Mouse (Mus musculus): ENCODE results near the gene Mtif3. TPM values are rescaled to one million over a fixed set of nuclear protein-coding genes. Genes with fewer than 3 reads are reported as not detected.
"Not testable (repeated sequence)": the region's sequence is repeated elsewhere in the genome, so short reads cannot be mapped to it uniquely, and the experiment has no call there.

Gene Mtif3
- polyA plus RNA-seq, 1 experiment from 2014 or later = 19.8 TPM

DNA sequence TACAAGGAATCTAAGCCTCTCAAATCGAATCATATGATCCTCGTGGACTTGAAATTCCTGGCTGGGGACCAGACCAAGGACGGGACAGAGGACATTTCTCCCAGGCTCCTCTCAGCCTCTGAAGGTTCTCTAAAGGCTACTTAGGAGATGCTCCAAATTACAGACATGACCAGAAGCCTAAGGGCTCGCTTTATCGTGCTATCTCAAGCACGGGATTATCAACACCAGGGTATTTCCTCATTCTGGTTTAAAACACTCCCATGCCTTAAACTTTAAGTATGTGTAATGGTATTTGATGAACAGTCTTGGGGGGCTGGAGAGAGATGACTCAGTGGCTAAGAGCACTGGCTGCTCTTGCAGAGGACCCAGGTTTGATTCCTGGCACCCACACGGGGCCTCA is 32.2 kb downstream of the Mtif3 start:
- 83% methylated on average over 7 of the region's 7 CpGs for WGBS

DNA sequence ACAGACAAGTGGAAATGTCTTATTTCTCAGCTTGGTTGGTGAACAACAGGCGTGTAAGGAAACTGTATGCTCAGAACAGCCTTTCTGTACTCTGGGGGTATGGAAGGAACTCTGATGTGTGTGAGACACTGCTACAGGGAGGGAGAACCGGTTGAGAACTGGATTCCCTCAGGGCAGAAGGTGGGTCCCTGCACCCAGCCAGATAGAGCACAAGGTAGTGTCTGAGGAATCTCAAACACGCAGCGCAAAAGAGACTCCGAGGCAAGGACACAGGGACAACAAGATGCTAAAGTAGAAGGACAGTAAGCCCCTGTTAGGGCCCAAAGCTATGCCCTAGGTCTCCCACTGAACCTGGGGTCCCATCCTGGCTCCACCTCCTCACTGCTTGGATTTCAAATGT is 36.9 kb downstream of the Mtif3 start:
- ATAC-seq (ENCODE audit: insufficient read depth) = no peak
- WGBS = 83% methylated on average over 5 of the region's 5 CpGs

More for the DNA sequence above, 32.2 kb downstream of the Mtif3 start:
- Histone ChIP-seq H3K27ac (ENCODE audit: low read depth) (no peak overlapping the region), H3K9ac (no peak overlapping the region), H3K27me3 (ENCODE audit: insufficient read depth, low read length) (no peaks in the 10 kb centered on the region), H3K9me3 (ENCODE audit: low read depth, low read length) (no peaks in the 10 kb centered on the region), H3K4me3 (ENCODE audit: low read depth, low read length) (no peak overlapping the region), H3K4me1 (ENCODE audit: insufficient read depth) (no peaks in the 10 kb centered on the region), H3K36me3 (ENCODE audit: insufficient read depth) (no peaks in the 10 kb centered on the region), H3K4me2 (no peak overlapping the region)
- no peak for DNase-seq
- no peak for ATAC-seq (ENCODE audit: insufficient read depth)
- TF ChIP-seq CTCF (IDR thresholded peaks at IDR 0.05; ENCODE audit: low read depth) = no peak

DNA sequence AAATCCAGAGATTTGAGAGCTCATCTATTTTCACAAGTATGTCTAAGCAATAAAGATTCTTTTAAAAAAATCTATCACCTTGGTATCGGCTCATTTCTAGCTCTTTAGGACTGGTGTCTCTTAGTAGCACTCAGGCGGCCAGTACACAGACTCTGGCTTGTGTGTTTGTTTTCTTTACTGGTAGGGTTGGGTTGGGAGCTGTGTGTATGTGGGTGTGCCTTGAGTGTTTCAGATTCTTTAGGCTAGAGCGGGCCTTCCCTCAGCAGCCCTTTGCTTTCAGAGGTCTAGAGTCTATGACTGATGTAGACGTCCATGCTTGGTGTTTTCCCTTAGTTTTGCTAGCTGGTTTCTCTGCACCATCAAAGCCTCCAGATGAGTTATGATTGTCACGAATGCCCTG is 40.1 kb downstream of the Mtif3 start:
- DNase-seq = no peak

More for the DNA sequence above, 36.9 kb downstream of the Mtif3 start:
- Histone ChIP-seq H3K9me3 (ENCODE audit: low read depth, low read length) (no peaks in the 10 kb centered on the region), H3K4me3 (ENCODE audit: low read depth, low read length) (no peak overlapping the region), H3K27me3 (ENCODE audit: insufficient read depth, low read length) (no peaks in the 10 kb centered on the region), H3K27ac (ENCODE audit: low read depth) (no peak overlapping the region), H3K9ac (no peak overlapping the region), H3K4me2 (no peak overlapping the region), H3K4me1 (ENCODE audit: insufficient read depth) (no peaks in the 10 kb centered on the region), H3K36me3 (ENCODE audit: insufficient read depth) (no peaks in the 10 kb centered on the region)
- no peak for DNase-seq
- no peak for TF ChIP-seq CTCF (IDR thresholded peaks at IDR 0.05; ENCODE audit: low read depth)

DNA sequence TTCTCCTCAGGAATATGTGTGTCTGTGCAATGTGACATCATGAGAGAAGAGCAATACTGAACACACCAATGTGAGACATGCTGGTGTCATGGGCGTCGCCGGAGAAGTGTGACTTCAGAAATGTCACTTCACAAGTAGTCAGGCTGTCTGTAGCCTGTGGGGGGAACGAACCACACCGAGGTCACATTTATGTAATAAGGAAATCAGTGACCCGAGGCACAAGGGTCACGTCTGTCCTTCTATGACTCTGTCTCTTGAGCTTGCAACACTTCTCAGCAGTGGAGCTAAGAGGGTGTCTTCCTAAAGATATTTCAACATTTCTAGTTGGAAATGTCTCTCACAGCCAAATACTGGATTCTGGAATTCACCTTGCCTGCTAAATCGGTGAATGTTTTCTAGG is 42.4 kb downstream of the Mtif3 start:
- no peak for DNase-seq
- no peak overlapping the region for H3K4me2 ChIP-seq
- H3K27ac ChIP-seq (ENCODE audit: low read depth) = no peak overlapping the region
- ATAC-seq (ENCODE audit: insufficient read depth) = no peak
- H3K9ac ChIP-seq = no peak overlapping the region
- no peak overlapping the region for H3K4me3 ChIP-seq (ENCODE audit: low read depth, low read length)
- no peak for TF ChIP-seq CTCF (IDR thresholded peaks at IDR 0.05; ENCODE audit: low read depth)
- H3K36me3 ChIP-seq (ENCODE audit: insufficient read depth) = no peaks in the 10 kb centered on the region
- peaks cover 2% of the 10 kb centered on the region; the same call in 1 of the 2 replicates for H3K4me1 ChIP-seq (ENCODE audit: insufficient read depth)
- 45% methylated on average over 8 of the region's 8 CpGs for WGBS
- H3K9me3 ChIP-seq (ENCODE audit: low read depth, low read length) = no peaks in the 10 kb centered on the region
- no peaks in the 10 kb centered on the region for H3K27me3 ChIP-seq (ENCODE audit: insufficient read depth, low read length)

More for the DNA sequence above, 40.1 kb downstream of the Mtif3 start:
- Histone ChIP-seq H3K9me3 (ENCODE audit: low read depth, low read length) (no peaks in the 10 kb centered on the region), H3K4me3 (ENCODE audit: low read depth, low read length) (no peak overlapping the region), H3K27ac (ENCODE audit: low read depth) (no peak overlapping the region), H3K4me2 (no peak overlapping the region), H3K9ac (no peak overlapping the region), H3K4me1 (ENCODE audit: insufficient read depth) (peaks cover 2% of the 10 kb centered on the region; the same call in 1 of the 2 replicates), H3K27me3 (ENCODE audit: insufficient read depth, low read length) (no peaks in the 10 kb centered on the region), H3K36me3 (ENCODE audit: insufficient read depth) (no peaks in the 10 kb centered on the region)
- ATAC-seq (ENCODE audit: insufficient read depth) = no peak
- TF ChIP-seq CTCF (IDR thresholded peaks at IDR 0.05; ENCODE audit: low read depth) = no peak
- 33% methylated on average over 5 of the region's 5 CpGs for WGBS

DNA sequence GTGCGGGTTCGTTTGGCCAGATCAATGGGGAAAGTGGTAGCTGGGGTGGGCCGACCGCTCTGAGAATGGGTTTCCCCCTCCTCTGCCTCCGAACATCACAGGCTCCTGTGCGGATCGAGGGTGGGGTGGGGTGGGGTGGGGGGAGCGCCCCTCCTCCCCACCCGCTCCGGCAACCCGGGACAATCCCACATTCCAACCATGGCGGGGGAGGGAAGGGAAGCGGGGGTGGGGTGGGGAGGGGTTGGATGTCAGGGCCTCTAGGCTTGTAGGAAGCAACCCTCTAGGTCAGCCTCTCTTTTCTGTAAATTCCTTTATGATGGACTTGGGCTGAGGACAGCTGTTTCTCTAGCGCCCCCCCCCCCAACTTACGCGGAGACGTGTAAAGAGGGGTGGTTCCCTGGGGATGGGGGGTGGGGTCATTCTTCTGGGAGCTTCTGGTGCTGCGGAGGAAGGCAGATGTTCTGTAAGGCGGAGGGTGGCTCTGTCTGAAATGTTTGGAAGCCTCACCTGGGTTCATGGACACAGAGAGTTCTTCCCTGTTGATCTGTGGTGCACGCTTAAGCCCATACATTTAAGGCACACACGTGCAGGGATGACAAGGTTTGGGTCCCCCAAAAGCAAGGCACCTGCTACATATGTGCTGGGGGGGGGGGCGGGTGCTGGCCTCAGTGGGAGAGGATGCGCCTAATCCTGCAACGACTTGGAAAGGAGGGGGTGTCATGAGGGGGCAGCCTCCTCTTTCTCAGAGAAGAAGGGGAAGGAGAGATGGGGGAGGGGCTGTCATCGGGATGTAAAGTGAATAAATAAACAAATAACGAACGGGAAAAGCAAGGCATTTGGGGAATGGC is 43.1 kb downstream of the Mtif3 start:
- Histone ChIP-seq H3K4me3 (ENCODE audit: low read depth, low read length) (peak overlapping the region; percentile 17), H3K9me3 (ENCODE audit: low read depth, low read length) (no peaks in the 10 kb centered on the region), H3K4me2 (peak overlapping the region; percentile 57), H3K36me3 (ENCODE audit: insufficient read depth) (no peaks in the 10 kb centered on the region), H3K27me3 (ENCODE audit: insufficient read depth, low read length) (no peaks in the 10 kb centered on the region), H3K27ac (ENCODE audit: low read depth) (no peak overlapping the region), H3K4me1 (ENCODE audit: insufficient read depth) (peaks cover 2% of the 10 kb centered on the region; the same call in 1 of the 2 replicates), H3K9ac (no peak overlapping the region)
- WGBS = 3% methylated on average over 22 of the region's 27 CpGs
- no peak for TF ChIP-seq CTCF (IDR thresholded peaks at IDR 0.05; ENCODE audit: low read depth)
- no peak for ATAC-seq (ENCODE audit: insufficient read depth)
- no peak for DNase-seq

DNA sequence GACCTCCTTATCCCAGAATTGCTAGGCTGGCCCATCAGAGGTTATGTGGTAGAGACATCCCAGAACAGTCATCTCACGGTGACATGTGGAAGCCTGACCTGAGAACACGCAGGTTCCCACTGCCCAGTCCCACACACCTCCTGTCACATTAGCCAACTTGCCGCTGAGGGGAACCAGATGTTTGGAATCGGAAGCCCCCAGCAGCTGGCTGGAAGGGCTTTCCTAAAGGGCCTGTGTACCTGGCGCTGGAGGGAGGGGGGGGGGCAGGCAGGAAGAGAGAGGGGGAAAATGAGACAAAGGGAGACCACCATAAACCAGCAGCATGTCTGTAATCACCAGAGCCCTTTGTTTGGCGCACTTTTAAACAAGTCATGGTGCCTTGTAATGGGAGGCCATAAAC is 43.7 kb downstream of the Mtif3 start:
- Histone ChIP-seq H3K27ac (ENCODE audit: low read depth) (no peak overlapping the region), H3K9ac (no peak overlapping the region), H3K36me3 (ENCODE audit: insufficient read depth) (no peaks in the 10 kb centered on the region), H3K4me2 (peak overlapping the region; percentile 57), H3K4me3 (ENCODE audit: low read depth, low read length) (0 out of 2 replicates have a peak overlapping the region, but pooled peaks have one; percentile 17), H3K27me3 (ENCODE audit: insufficient read depth, low read length) (no peaks in the 10 kb centered on the region), H3K9me3 (ENCODE audit: low read depth, low read length) (no peaks in the 10 kb centered on the region), H3K4me1 (ENCODE audit: insufficient read depth) (peaks cover 2% of the 10 kb centered on the region; the same call in 1 of the 2 replicates)
- ATAC-seq (ENCODE audit: insufficient read depth) = no peak
- no peak for DNase-seq
- 9% methylated on average over 6 of the region's 6 CpGs for WGBS
- TF ChIP-seq CTCF (IDR thresholded peaks at IDR 0.05; ENCODE audit: low read depth) = no peak

DNA sequence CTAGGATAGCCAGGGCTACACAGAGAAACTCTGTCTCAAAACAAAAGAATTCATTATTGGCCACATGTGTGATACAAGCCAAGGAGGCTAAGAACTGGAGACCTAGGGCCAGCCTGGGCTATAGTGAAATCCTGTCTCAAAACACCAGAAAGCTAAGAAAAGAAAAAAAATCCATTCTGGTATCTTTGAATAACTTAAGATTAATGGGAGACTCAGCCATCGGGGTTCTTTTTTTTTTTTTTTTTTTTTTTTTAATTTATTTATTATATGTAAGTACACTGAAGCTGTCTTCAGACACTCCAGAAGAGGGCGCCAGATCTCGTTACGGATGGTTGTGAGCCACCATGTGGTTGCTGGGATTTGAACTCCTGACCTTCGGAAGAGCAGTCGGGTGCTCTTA is 46.2 kb downstream of the Mtif3 start:
- H3K36me3 ChIP-seq (ENCODE audit: insufficient read depth); DNase-seq; H3K4me2 ChIP-seq; ATAC-seq (ENCODE audit: insufficient read depth); H3K27me3 ChIP-seq (ENCODE audit: insufficient read depth, low read length); H3K9ac ChIP-seq; H3K9me3 ChIP-seq (ENCODE audit: low read depth, low read length); H3K4me3 ChIP-seq (ENCODE audit: low read depth, low read length); H3K4me1 ChIP-seq (ENCODE audit: insufficient read depth); H3K27ac ChIP-seq (ENCODE audit: low read depth): not testable (repeated sequence)
- WGBS = 86% methylated on average over 3 of the region's 6 CpGs

Data from lung, embryonic 14.5 days (tissue).